Mouse (Mus musculus) left cerebral cortex, postnatal 14 days (tissue): ENCODE data around the gene Amy2a4. TPM values are rescaled to one million over a fixed set of nuclear protein-coding genes. Genes with fewer than 3 reads are reported as not detected.
"Not testable (repeated sequence)": the region's sequence is repeated elsewhere in the genome, so short reads cannot be mapped to it uniquely, and the experiment has no call there.

ENCODE experiments used
- DNase-seq, 2 experiments: peaks; one replicate each; pipeline ENCODE4 v3.0.0; 2021 to 2022; ENCODE audit warnings: low spot score in 2 of 2, mixed read lengths in 1 of 2
- intact Hi-C: fragments of 180-260 bp; cut with DNase I; formaldehyde crosslinking; loops from one replicate; pipeline ENCODE4 v1.15.1; 2025
- long read RNA-seq, 2 experiments: library from polyadenylated mRNA; stranded (forward); transcript quantifications; one replicate each; pipeline ENCODE4 v2.0.0; 2021
- total RNA-seq, 2 experiments: library from RNA; stranded (reverse); gene quantifications; 2 replicates each; pipeline ENCODE4 v1.2.3; 2021

Amy2a4 gene
- not detected for total RNA-seq
- long read RNA-seq, experiment 1 = 0 reads
- long read RNA-seq, experiment 2 = 0 reads

GRCm38 (mm10) chr3:113291349-113291748, at the start of gene Amy2a4:
Gene Amy2a4, minus strand, starts transcription at chr3:113291449.
- DNase-seq, intact Hi-C loops: not testable (repeated sequence)

GRCm38 (mm10) chr3:113323952-113324351, 32.7 kb upstream of the Amy2a4 start, which contains the start of gene Amy2a3:
Gene Amy2a3, minus strand, starts transcription at chr3:113324052.
- intact Hi-C loops = not testable (repeated sequence)

GRCm38 (mm10) chr3:113312937-113313336, 21.7 kb upstream of the Amy2a4 start:
- intact Hi-C loops, DNase-seq: not testable (repeated sequence)

More at GRCm38 (mm10) chr3:113323952-113324351, 32.7 kb upstream of the Amy2a4 start, which contains the start of gene Amy2a3:
- not testable (repeated sequence) for DNase-seq

- intact Hi-C loops, DNase-seq: not testable (repeated sequence)
Measured at GRCm38 (mm10) chr3:113280285-113280684, 11.0 kb downstream of the Amy2a4 start.

GRCm38 (mm10) chr3:113279586-113279985, 11.7 kb downstream of the Amy2a4 start:
- DNase-seq, intact Hi-C loops: not testable (repeated sequence)

GRCm38 (mm10) chr3:113258737-113259136, 32.5 kb downstream of the Amy2a4 start, which contains the start of gene Amy2a5:
Gene Amy2a5, minus strand, starts transcription at chr3:113258837.
- DNase-seq, intact Hi-C loops: not testable (repeated sequence)

Other genes with a start within 250 kb of the Amy2a4 start
- not detected for gene Amy2a5, start 32.6 kb downstream of the Amy2a4 start, total RNA-seq
- not detected for gene Amy2a3, start 32.6 kb upstream of the Amy2a4 start, total RNA-seq
- gene Amy2a2, start 65.2 kb upstream of the Amy2a4 start, total RNA-seq = not detected
- gene Amy2a1, start 241.0 kb upstream of the Amy2a4 start, total RNA-seq = not detected